Mouse (Mus musculus) adrenal gland, postnatal 14 days (tissue): ENCODE measurements around the gene Esp18. TPM values are rescaled to one million over a fixed set of nuclear protein-coding genes. Genes with fewer than 3 reads are reported as not detected.

Experiments used
- DNase-seq: peaks from one replicate; pipeline ENCODE4 v3.0.0; 2021; ENCODE audit warnings: mixed read lengths
- long read RNA-seq, 2 experiments: library from polyadenylated mRNA; stranded (forward); transcript quantifications; one replicate each; pipeline ENCODE4 v2.0.0; 2021
- microRNA-seq, 2 experiments: library from miRNA; unstranded; fragments of <30 nt; microRNA quantifications; one replicate each; pipeline ENCODE4 v1.2.0; 2021
- total RNA-seq: library from RNA; stranded (reverse); gene quantifications from 2 replicates; pipeline ENCODE4 v1.2.3, GENCODE M21; 2021

The Esp18 gene
- total RNA-seq: not detected in 2 replicates
- long read RNA-seq, experiment 1: 0 reads
- long read RNA-seq, experiment 2: 0 reads

DNA sequence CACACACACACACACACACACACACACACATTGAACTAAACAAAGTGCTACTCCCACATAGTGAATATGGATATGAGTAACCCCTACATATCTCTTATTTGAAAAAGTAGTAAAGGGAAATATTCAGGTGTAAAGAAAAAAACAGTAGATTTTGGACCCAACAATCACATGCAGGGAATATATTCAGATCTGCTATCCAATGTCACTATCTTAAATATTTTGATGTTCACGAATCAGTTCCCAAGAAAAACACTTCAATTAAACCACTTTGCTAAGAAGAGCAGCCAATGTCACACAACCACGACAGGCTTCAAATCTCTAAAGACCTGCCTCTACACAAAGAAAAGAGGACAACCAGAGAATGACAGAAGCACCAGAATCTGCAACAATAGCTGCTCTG lies at the start of gene Esp18:
Gene Esp18, plus strand, starts transcription at position 301 of the 400 bp plus-strand sequence.
- no peak for DNase-seq

GRCm38 (mm10) chr17:39363316-39363715 lies 42.8 kb upstream of the Esp18 start:
- DNase-seq: no peak

Small RNA genes within 50 kb of the gene (microRNA-seq; reads per million reads assigned to microRNA genes)
- 0 reads per million in 2 experiments for gene Gm26429

Other genes starting within 250 kb of the Esp18 start
- not detected in 2 replicates for gene Esp16, start 129.8 kb downstream of the Esp18 start, total RNA-seq
- not detected in 2 replicates for gene Esp15, start 234.6 kb downstream of the Esp18 start, total RNA-seq